Mouse (Mus musculus): ENCODE data around the gene Aldh3b3.

Gene Aldh3b3

DNA sequence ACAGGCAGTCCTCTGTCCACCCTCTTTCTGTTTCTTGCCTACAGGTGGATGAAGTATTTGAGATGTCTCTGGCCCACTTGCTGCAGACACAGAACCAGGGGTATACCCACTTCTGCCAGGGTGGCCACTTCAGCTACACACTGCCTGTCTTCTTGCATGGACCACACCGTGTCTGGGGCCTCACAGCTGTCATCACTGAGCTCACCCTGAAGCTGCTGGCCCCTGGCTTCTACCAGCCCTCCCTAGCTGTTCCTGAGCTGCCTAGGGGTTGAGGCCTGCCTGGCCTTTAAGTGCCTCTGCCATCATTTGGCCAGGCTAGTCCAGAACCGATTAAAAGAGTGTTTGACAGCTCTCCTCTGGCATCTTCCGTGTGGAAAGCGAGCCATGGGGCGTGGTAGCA lies 43.3 kb downstream of the Aldh3b3 start:
- no peak for DNase-seq (ENCODE audit: low spot score)

DNA sequence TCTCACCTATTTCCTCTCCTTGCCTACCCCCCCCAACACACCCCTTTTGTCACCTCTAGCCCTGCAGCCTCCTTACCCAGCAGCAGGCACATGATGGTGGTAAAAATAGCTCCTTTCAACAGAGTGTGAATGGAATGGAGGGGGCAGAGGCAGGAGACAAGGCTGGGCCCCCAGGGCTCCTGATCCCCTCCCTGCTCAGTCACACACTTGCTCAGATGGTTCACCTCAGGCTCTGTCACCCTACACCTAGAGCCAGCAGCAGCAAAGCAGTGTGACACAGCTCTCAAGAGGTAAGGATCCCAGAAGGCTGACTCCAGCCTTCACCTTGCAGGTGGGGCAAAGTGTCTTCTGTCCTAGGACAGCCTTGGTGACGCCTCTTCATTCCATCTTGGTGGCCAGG lies 44.7 kb downstream of the Aldh3b3 start, which contains the start of gene Doc2g:
Gene Doc2g (plus strand): TSS at position 202 of the 400 bp plus-strand sequence.
- no peak for DNase-seq (ENCODE audit: low spot score)

DNA sequence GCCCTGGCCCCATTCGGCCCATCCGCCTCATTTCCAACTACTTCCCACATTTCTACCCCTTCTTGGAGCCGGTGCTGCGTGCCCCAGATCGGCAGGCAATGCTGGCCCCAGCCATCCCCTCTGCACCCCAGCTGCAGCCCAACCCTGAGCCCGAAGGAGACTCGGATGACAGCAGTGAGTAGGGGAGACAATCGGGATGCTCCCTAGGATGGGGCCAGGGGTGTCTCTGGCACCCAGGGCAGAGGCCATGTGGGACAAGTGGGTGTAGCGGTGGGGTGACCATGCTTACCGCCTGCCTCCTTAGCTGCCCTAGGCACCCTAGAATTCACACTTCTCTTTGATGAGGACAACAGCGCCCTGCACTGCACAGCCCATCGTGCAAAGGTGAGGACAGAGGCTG lies 45.2 kb downstream of the Aldh3b3 start:
- no peak for DNase-seq (ENCODE audit: low spot score)

DNA sequence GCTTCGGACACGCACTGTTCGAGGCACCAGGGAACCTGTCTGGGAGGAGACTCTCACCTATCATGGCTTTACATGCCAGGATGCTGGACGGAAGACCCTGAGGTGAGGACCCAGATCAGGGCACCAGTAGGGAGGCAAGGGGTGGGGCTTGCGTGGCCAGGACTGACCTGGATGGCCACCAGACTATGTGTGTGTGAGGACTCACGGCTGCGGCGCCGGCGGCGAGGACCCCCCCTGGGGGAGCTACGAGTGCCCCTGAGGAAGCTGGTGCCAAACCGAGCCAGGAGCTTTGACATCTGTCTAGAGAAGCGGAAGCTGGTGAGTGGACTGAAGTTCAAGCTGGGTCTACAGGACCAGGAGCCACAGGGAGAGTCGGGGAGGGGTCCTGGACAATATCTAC lies 45.9 kb downstream of the Aldh3b3 start:
- no peak for DNase-seq (ENCODE audit: low spot score)

DNA sequence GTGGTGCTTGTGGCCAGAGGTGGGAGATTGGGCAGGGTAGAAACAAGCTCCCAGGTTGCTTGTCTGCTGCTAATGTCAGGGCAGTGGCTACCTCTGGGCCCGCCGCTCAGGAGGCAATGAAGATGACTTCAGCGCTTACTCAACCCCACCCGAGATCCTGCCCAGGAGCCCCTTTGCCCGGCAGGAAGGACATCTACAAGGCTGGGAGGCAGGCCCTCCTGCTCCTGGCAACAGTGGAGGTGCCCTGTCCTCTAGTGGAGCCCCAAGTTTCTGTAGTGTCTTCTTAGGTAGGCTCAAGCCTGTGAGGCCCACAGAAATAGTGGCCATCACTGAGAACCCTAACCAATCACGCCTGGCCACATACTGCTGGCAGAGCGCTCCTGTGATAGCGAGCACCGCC lies 46.6 kb downstream of the Aldh3b3 start:
- DNase-seq (ENCODE audit: low spot score): no peak

DNA sequence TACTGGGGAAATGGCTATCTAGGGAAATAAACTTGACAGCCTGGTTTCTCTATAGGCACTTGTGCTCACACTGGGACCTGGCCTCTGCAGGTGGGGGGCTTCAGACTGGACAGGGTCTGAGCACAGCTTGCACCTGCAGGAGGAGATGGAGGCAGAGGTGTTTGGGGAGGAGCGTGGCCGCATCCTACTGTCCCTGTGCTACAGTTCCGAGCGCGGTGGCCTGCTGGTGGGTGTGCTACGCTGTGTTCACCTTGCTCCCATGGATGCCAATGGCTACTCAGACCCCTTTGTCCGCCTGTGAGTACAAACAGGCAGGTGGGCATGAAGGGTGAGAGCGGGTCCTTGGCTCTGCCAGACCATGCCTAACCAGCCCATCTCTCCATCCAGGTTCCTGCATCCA lies 47.5 kb downstream of the Aldh3b3 start:
- DNase-seq (ENCODE audit: low spot score): no peak

DNA sequence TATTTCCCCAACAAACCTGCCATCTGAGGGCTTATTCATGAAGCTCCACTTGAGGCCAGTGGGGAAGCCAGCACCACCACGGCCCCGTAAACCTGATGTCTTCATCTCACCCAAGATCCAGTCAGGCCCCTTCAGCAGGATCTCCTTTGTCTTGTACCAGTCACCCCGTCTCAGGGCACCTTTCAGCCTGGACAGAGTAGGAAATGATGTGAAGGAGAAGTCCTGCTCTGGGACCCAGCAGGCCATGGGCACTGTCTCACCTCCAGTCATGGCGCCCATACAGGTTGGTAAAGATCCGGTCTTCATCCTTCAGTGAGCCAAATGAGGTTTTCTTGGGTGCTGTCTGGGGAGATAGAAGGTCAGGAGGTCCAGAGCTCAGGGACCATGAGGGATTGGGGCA lies 52.6 kb downstream of the Aldh3b3 start:
- DNase-seq (ENCODE audit: low spot score): no peak

DNA sequence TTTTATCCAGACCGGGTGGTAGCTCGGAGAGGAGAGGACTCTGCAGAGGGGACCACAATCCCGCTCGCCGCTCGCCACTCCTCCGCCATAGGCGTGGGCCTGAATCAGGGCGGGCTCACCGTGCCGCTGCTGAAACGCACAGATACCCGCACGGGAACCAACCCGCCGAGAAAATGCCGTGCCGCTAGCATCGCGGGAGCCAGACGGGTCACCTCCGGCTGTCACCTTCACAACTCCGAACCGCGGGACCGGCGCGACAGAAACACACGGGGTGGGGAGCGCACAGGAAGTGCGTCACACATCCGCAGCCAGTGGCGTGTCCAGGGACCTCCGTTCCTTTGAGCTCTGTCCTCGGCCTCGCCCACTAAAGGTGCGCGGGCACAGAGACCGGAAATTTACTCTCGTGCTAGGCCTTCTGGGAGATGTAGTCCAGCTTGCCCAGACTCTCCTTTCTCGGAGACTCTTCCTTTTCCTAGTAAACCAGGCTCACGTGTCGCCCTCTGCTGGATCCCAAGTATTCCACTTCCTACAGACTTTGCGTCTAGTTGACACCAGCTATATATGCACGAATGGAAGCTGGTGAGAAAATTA lies 54.1 kb downstream of the Aldh3b3 start, which contains the start of gene Ndufv1:
Gene Ndufv1 (minus strand): TSS at position 375 of the 591 bp plus-strand sequence.
- peak; percentile 98 for DNase-seq (ENCODE audit: low spot score)

DNA sequence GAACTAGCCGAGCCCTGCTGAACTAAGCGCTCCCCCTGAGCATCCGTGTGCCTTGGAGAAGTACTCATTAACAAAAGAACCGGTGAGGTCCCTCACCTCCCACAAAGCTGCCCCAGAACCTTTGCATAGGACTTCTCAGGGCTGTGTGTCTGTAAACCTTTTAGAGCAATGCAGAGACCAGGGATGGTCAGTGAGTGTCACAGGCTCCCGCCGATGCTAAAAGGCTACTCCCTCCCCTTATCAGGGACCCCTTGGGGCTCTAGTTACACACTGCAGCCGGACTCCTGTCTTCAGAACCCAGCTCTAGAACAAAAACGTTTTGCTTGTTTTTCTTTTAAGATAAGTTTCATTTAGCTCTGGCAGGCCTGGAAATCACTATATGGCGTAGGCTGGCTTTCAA lies 54.6 kb downstream of the Aldh3b3 start:
- DNase-seq (ENCODE audit: low spot score): no peak

DNA sequence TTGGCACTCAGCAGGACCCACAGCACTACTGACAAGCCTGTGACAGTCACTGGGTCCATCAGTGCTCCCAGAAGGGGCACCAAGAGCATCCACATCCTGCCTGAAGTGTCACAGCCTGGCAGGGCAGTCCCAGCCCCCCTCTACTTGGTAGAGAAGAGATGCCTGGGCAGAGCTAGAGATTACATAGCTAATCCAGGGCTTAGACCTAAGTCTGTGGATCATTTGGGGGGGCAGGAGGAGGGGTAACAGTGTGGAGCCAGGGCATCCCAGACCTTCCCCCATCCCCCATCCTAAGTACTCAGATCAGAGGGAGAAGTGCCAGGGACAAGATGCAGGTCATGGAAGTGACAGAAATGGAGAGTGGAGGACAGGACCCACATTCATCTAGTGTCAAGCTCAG lies 56.4 kb downstream of the Aldh3b3 start:
- no peak for DNase-seq (ENCODE audit: low spot score)

DNA sequence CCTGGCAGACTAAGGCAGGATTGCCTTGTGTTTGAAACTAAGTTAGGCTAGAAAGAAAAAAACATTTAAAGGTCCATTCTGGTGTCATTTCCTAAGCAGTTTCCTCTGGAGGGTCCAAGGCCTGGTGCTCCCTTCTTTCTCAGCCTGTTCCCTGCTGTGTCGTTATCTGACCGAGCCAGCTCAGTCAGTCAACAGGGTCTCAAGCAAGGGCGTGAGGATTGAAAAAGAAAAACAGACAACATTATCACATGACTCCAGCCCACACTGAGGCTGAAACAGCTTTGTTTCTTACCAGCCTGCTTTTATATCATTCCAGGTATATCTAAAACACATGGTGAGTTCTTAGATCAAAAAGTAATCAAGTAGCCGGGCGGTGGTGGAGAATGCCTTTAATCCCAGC lies 57.2 kb downstream of the Aldh3b3 start:
- DNase-seq (ENCODE audit: low spot score): no peak

DNA sequence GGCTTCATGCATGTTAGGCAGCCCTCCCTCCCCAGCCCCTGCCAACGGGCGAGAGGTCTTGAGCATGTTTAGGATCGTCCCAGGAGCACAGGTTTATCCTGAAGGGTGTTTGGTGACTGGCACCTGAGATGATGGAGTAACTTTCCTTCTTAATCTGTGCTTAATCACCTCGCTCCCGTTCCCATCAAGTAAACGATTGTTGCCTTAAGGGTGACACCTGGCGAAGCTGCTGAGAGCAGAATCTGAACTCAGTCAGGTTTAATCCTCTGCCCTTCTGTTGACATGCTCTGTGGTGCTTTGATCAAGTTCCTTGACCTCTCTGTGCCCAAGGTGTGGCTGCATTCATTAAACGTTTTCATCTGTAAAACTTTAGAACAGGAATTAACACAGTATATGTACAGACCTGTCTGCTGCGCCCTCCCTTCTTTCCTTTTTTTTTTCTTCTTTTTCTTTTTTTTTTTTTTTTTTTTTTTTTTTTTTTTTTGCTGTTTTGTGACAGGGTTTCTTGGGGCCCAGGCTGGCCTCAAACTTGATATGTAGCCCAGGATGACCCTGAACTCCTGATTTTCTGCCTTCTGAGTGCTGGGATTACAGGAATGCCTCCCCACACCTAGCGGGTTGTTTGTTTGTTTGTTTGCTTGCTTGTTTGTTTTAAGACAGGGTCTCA lies 59.6 kb downstream of the Aldh3b3 start:
- DNase-seq (ENCODE audit: low spot score): no peak

DNA sequence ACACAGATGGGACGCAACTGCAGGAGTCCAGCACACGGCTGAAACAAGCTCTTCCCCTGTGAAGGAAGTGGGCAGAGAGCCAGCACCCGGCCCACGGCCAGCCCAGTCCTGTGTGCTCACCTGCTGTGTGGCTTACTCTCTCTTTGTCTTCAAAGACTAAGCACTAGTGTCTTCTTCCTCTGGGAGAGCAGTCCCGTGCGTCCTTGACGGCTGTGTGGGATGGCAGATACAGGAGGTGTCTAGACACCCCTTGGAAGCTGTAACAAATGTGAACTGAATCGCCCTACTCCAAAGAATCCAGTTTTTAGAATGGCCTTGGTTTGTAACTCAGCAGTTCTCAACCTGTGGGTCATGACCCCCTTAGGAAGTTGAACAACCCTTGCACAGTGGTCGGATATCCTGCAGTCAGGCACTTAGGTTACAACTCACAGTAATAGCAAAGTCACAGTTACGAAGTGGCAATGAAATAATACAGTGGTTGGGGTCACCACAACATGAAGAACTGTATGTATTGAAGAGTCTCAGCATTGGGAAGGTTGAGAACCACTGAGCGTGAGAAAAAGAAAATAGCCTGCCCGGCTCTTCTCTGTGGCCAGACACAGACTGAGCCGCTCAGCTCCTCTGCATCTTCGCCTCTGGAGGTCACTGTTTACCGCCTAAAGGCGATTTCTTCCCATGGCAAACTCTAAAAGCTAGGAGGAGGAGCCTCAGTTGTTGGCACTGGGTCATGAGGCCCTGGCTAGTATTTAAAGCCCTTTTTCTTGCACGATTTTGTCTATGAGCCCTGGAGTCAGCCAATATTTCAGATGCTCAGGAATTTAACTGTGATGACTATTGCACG lies 60.5 kb downstream of the Aldh3b3 start:
- DNase-seq (ENCODE audit: low spot score): peak; percentile 84

Measured in layer of hippocampus, adult 11-12 months (tissue).